ENCODE assay signal across 8 mouse cellular contexts in the genomic region with DNA sequence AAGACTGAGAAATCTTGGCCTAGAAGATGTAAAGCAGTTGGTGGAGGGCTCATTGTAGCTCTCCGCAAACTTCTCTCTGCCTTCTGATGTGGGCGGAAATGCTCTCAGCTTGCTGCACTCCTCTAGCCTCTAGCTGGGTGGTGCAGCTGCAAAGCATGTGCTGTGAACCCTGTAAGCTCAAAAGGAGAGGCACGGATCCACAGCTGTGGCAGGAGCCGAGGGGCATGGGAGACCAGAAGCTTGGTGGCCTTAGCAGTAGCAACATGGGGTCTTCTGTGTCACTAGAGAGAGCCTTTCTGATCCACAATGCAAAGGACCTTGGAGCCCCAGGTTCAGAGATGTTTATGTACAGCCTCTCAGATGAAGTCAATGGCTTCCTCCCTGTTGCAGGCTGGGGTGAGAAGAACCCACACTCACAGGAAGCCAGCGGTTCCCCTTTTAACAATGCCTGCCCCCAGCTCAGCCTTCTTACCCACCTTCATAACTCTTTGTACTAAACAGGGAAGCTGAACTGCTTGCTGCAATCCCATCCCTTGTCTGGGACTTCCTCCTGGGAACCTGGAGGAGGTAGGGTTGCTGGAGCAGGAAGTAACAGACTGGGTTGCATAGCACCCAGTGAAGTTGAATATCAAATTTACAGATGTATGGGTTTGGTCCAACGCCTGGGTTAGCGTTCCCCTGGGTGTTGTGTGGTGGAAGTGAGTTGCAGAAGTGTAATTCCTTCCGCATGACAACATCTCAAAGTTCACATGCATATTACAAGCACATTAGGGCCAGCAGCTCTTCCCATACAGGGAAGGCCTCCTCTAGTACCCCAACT. TPM values are rescaled to one million over a fixed set of nuclear protein-coding genes. Genes with fewer than 3 reads are reported as not detected.
DNase-seq lines count a peak whose midpoint lies in the region; ATAC-seq lines count a peak whose summit lies in the region.

No protein-coding gene starts in this region.

- no peak overlapping the region for H3K27ac ChIP-seq in heart, embryonic 11.5 days (ENCODE audit: low read depth, low read length)

- no peak overlapping the region for H3K4me2 ChIP-seq in heart, embryonic 11.5 days

- WGBS in heart, embryonic 11.5 days (ENCODE audit: insufficient replicate concordance) = 64% methylated on average over 8 of the region's 8 CpGs

- H3K27me3 ChIP-seq in heart, embryonic 11.5 days (ENCODE audit: control insufficient read depth, insufficient read depth, low read length) = no peaks in the 10 kb centered on the region

- no peak for ATAC-seq in heart, embryonic 11.5 days (replicated peaks; ENCODE audit: insufficient number of reproducible peaks, low FRiP score, low TSS enrichment)
- peak; percentile 94 for ATAC-seq in common myeloid progenitor, adult 5-6 weeks (replicated peaks; ENCODE audit: low read depth, poor library complexity, severe bottlenecking)
- peak; percentile 91 for ATAC-seq in megakaryocyte, adult 5-6 weeks (ENCODE audit: poor library complexity, severe bottlenecking)

- DNase-seq in heart, adult 18-20 months = peak; percentile 34 to 58
- peak; percentile 5 for DNase-seq in kidney, postnatal 10 days
- DNase-seq in thymus, postnatal 36 days = peak; percentile 88 to 90
- no peak for DNase-seq in embryo, embryonic 9.5 days (ENCODE audit: extremely low spot score)
- no peak for DNase-seq in urinary bladder, postnatal 25 days (ENCODE audit: low spot score)

- H3K4me1 ChIP-seq in heart, embryonic 11.5 days (ENCODE audit: control insufficient read depth, insufficient read depth, low read length) = no peaks in the 10 kb centered on the region

- no peak overlapping the region for H3K4me3 ChIP-seq in heart, embryonic 11.5 days (ENCODE audit: low read depth, low read length)

- no peak overlapping the region for H3K9ac ChIP-seq in heart, embryonic 11.5 days (ENCODE audit: low read depth, low read length)

- H3K9me3 ChIP-seq in heart, embryonic 11.5 days (replicated peaks; ENCODE audit: control insufficient read depth, low read length) = no peaks in the 10 kb centered on the region

- H3K36me3 ChIP-seq in heart, embryonic 11.5 days (ENCODE audit: control insufficient read depth, insufficient read depth, low read length) = no peaks in the 10 kb centered on the region

RNA-seq across cellular contexts. Expression of gene Ptprc, which starts 16.4 kb away (rescaled TPM):
- total RNA-seq in heart, adult 18-20 months (2021) = 10 to 100 TPM in 1 of 2 experiments, 1 to 10 TPM in 1; 4.2 to 18.7 TPM
- polyA plus RNA-seq in heart, embryonic 11.5 days (2014; fragmentation: Nextera tagmentation; extraction: Ambion mirVana) = 1.1 and 1.2 TPM in 2 replicates
- total RNA-seq in common myeloid progenitor, adult 5-6 weeks (2017) = 219 and 223 TPM in 2 replicates
- 547 TPM in 2 replicates for total RNA-seq in megakaryocyte, adult 5-6 weeks (2015)
- total RNA-seq in megakaryocyte, adult 5-6 weeks (2017) = 704 and 786 TPM in 2 replicates

Comparison
In these comparisons a context has a peak if more than half of its experiments do, and no peak if none do; other contexts are left out.
1. DNase-seq: peak in heart, adult 18-20 months (2 of 2), kidney, postnatal 10 days (single experiment) and thymus, postnatal 36 days (2 of 2); none in embryo, embryonic 9.5 days (single experiment) and urinary bladder, postnatal 25 days (single experiment).
2. RNA of gene Ptprc, which starts 16.4 kb away (total RNA-seq): 547 to 786 TPM in megakaryocyte, adult 5-6 weeks and 219 to 223 TPM in common myeloid progenitor, adult 5-6 weeks; 4.2 to 18.7 TPM in heart, adult 18-20 months; every median in the first group is over 10 times any median in the second.